Mouse (Mus musculus) midbrain, embryonic 13.5 days (tissue): ENCODE measurements around the gene Bcor. TPM values are rescaled to one million over a fixed set of nuclear protein-coding genes. Genes with fewer than 3 reads are reported as not detected.

Source experiments
- ATAC-seq: fragments of 200-750 bp; cut with Nextera tagmentation; 2 replicates; pipeline ENCODE4 v1.8.0; 2017; ENCODE audit warnings: mild to moderate bottlenecking, moderate TSS enrichment, moderate library complexity
- H3K27ac ChIP-seq: fragments of 300-500 bp; sonication (generic); 2 replicates; pipeline ENCODE4 v1.5.1; 2015; ENCODE audit warnings: inconsistent platforms, mild to moderate bottlenecking, moderate library complexity
- H3K27me3 ChIP-seq: fragments of 300-500 bp; sonication (generic); 2 replicates; pipeline ENCODE4 v1.6.1; 2015; ENCODE audit warnings: mild to moderate bottlenecking, inconsistent platforms
- H3K36me3 ChIP-seq: fragments of 300-500 bp; sonication (generic); 2 replicates; pipeline ENCODE4 v1.6.1; 2015; ENCODE audit warnings: mild to moderate bottlenecking, inconsistent platforms
- H3K4me1 ChIP-seq: fragments of 300-500 bp; sonication (generic); replicated peaks from 2 replicates; pipeline ENCODE4 v1.6.1; 2015; ENCODE audit warnings: inconsistent platforms
- H3K4me2 ChIP-seq: fragments of 300-500 bp; sonication (generic); replicated peaks from 2 replicates; pipeline ENCODE4 v1.6.1; 2015; ENCODE audit warnings: moderate library complexity, mild to moderate bottlenecking, inconsistent platforms
- H3K4me3 ChIP-seq: fragments of 300-500 bp; sonication (generic); replicated peaks from 2 replicates; pipeline ENCODE4 v1.5.1; 2015; ENCODE audit warnings: mild to moderate bottlenecking, inconsistent platforms
- H3K9ac ChIP-seq: fragments of 300-500 bp; sonication (generic); replicated peaks from 2 replicates; pipeline ENCODE4 v1.6.1; 2015; ENCODE audit warnings: mild to moderate bottlenecking, inconsistent platforms
- H3K9me3 ChIP-seq: fragments of 300-500 bp; sonication (generic); 2 replicates; pipeline ENCODE4 v1.6.1; 2016; ENCODE audit warnings: mild to moderate bottlenecking, inconsistent platforms
- WGBS: fragments of 180-500 bp; shearing (Covaris S2); methylation state at CpG from one replicate; pipeline ENCODE4 v1.1.7; 2015; 5-methylcytosine and 5-hydroxymethylcytosine counted together
- polyA plus RNA-seq: library from polyadenylated mRNA; unstranded; fragments of >200 nt; fragmentation: Nextera tagmentation; extraction: Ambion mirVana; gene quantifications from 2 replicates; pipeline ENCODE4 v1.2.1, GENCODE M21; 2015

Gene Bcor
- polyA plus RNA-seq, 1 experiment from 2014 or later = 25.4 TPM

GRCm38 (mm10) chrX:12065782-12066181 lies 94.4 kb downstream of the Bcor start:
- peaks cover 73% of the 10 kb centered on the region for H3K27me3 ChIP-seq
- H3K27ac ChIP-seq = no peak overlapping the region
- H3K4me2 ChIP-seq = 0 out of 2 replicates have a peak overlapping the region, but pooled peaks have one; percentile 37
- 33% methylated on average over 9 of the region's 9 CpGs for WGBS
- H3K4me3 ChIP-seq = no peak overlapping the region
- H3K9ac ChIP-seq = 0 out of 2 replicates have a peak overlapping the region, but pooled peaks have one; percentile 14
- H3K4me1 ChIP-seq = peaks cover 99% of the 10 kb centered on the region
- no peak for ATAC-seq
- H3K9me3 ChIP-seq = no peaks in the 10 kb centered on the region
- H3K36me3 ChIP-seq = no peaks in the 10 kb centered on the region

- H3K4me2 ChIP-seq = peak overlapping the region; percentile 34
- H3K27ac ChIP-seq = peak overlapping the region; percentile 75
- H3K4me1 ChIP-seq = peaks cover 83% of the 10 kb centered on the region
- no peaks in the 10 kb centered on the region for H3K9me3 ChIP-seq
- H3K36me3 ChIP-seq = peaks cover 8% of the 10 kb centered on the region
- ATAC-seq = peak; percentile 14
- no peak overlapping the region for H3K4me3 ChIP-seq
- H3K9ac ChIP-seq = no peak overlapping the region
- peaks cover 51% of the 10 kb centered on the region for H3K27me3 ChIP-seq
- 9% methylated on average over 6 of the region's 6 CpGs for WGBS
Observed at GRCm38 (mm10) chrX:12062932-12063260, 97.3 kb downstream of the Bcor start.

GRCm38 (mm10) chrX:12062121-12062931 lies 97.8 kb downstream of the Bcor start:
- H3K27ac ChIP-seq = peak overlapping the region; percentile 75
- H3K4me1 ChIP-seq = peaks cover 78% of the 10 kb centered on the region
- 0 out of 2 replicates have a peak overlapping the region, but pooled peaks have one; percentile 14 for H3K9ac ChIP-seq
- peak overlapping the region; percentile 34 for H3K4me2 ChIP-seq
- peaks cover 14% of the 10 kb centered on the region for H3K36me3 ChIP-seq
- ATAC-seq = peak; percentile 51
- peaks cover 47% of the 10 kb centered on the region for H3K27me3 ChIP-seq
- no peak overlapping the region for H3K4me3 ChIP-seq
- no peaks in the 10 kb centered on the region for H3K9me3 ChIP-seq
- 8% methylated on average over 24 of the region's 24 CpGs for WGBS

- no peaks in the 10 kb centered on the region for H3K9me3 ChIP-seq
- H3K4me1 ChIP-seq = peaks cover 63% of the 10 kb centered on the region
- WGBS = 64% methylated on average over 3 of the region's 3 CpGs
Observed at GRCm38 (mm10) chrX:12060848-12061247, 99.3 kb downstream of the Bcor start.

GRCm38 (mm10) chrX:12057210-12057609 lies 102.9 kb downstream of the Bcor start:
- Histone ChIP-seq H3K9me3 (no peaks in the 10 kb centered on the region), H3K4me3 (no peak overlapping the region), H3K27ac (no peak overlapping the region), H3K4me1 (peaks cover 30% of the 10 kb centered on the region), H3K36me3 (peaks cover 44% of the 10 kb centered on the region), H3K27me3 (peaks cover 10% of the 10 kb centered on the region; the same call in 1 of the 2 replicates), H3K4me2 (no peak overlapping the region), H3K9ac (no peak overlapping the region)
- WGBS = 91% methylated on average over 10 of the region's 11 CpGs
- ATAC-seq = no peak

More at GRCm38 (mm10) chrX:12060848-12061247, 99.3 kb downstream of the Bcor start:
- peaks cover 36% of the 10 kb centered on the region for H3K27me3 ChIP-seq
- H3K4me3 ChIP-seq = no peak overlapping the region
- no peak overlapping the region for H3K9ac ChIP-seq
- H3K4me2 ChIP-seq = no peak overlapping the region
- no peak overlapping the region for H3K27ac ChIP-seq
- no peak for ATAC-seq
- peaks cover 26% of the 10 kb centered on the region for H3K36me3 ChIP-seq

GRCm38 (mm10) chrX:12053315-12053914 lies 106.7 kb downstream of the Bcor start:
- 80% methylated on average over 9 of the region's 9 CpGs for WGBS
- no peak overlapping the region for H3K4me2 ChIP-seq
- no peak for ATAC-seq
- H3K27me3 ChIP-seq = no peaks in the 10 kb centered on the region; the same call in 1 of the 2 replicates
- peaks cover 55% of the 10 kb centered on the region for H3K36me3 ChIP-seq
- peaks cover 18% of the 10 kb centered on the region for H3K4me1 ChIP-seq
- no peak overlapping the region for H3K27ac ChIP-seq
- H3K9ac ChIP-seq = no peak overlapping the region
- H3K9me3 ChIP-seq = no peaks in the 10 kb centered on the region
- no peak overlapping the region for H3K4me3 ChIP-seq

- WGBS = 100% methylated on average over 1 of the region's 1 CpGs
- H3K4me1 ChIP-seq = peaks cover 26% of the 10 kb centered on the region
- H3K36me3 ChIP-seq = peaks cover 51% of the 10 kb centered on the region
- H3K9ac ChIP-seq = no peak overlapping the region
- H3K27me3 ChIP-seq = no peaks in the 10 kb centered on the region; the same call in 1 of the 2 replicates
- no peak overlapping the region for H3K27ac ChIP-seq
- no peak overlapping the region for H3K4me2 ChIP-seq
- no peak for ATAC-seq
- no peak overlapping the region for H3K4me3 ChIP-seq
- H3K9me3 ChIP-seq = no peaks in the 10 kb centered on the region
Observed at GRCm38 (mm10) chrX:12052651-12053050, 107.5 kb downstream of the Bcor start.

GRCm38 (mm10) chrX:12048721-12049120 lies 111.4 kb downstream of the Bcor start:
- no peak overlapping the region for H3K4me3 ChIP-seq
- WGBS = 57% methylated on average over 10 of the region's 11 CpGs
- ATAC-seq = no peak
- H3K4me1 ChIP-seq = peaks cover 37% of the 10 kb centered on the region
- H3K36me3 ChIP-seq = peaks cover 44% of the 10 kb centered on the region
- H3K9ac ChIP-seq = no peak overlapping the region
- H3K27me3 ChIP-seq = no peaks in the 10 kb centered on the region; the same call in 1 of the 2 replicates
- no peaks in the 10 kb centered on the region for H3K9me3 ChIP-seq
- no peak overlapping the region for H3K4me2 ChIP-seq
- no peak overlapping the region for H3K27ac ChIP-seq

GRCm38 (mm10) chrX:12048166-12048565 lies 112.0 kb downstream of the Bcor start:
- Histone ChIP-seq H3K27ac (peak overlapping the region; percentile 35; the same call in 1 of the 2 replicates), H3K9ac (no peak overlapping the region)

GRCm38 (mm10) chrX:12047223-12047911 lies 112.8 kb downstream of the Bcor start:
- no peak overlapping the region for H3K4me2 ChIP-seq
- 20% methylated on average over 16 of the region's 16 CpGs for WGBS
- 0 out of 2 replicates have a peak overlapping the region, but pooled peaks have one; percentile 35 for H3K27ac ChIP-seq
- H3K4me1 ChIP-seq = peaks cover 37% of the 10 kb centered on the region
- no peaks in the 10 kb centered on the region; the same call in 1 of the 2 replicates for H3K27me3 ChIP-seq
- H3K4me3 ChIP-seq = no peak overlapping the region
- H3K9ac ChIP-seq = no peak overlapping the region
- H3K9me3 ChIP-seq = no peaks in the 10 kb centered on the region
- ATAC-seq = peak; percentile 59
- H3K36me3 ChIP-seq = peaks cover 39% of the 10 kb centered on the region

More at GRCm38 (mm10) chrX:12048166-12048565, 112.0 kb downstream of the Bcor start:
- Histone ChIP-seq H3K4me2 (no peak overlapping the region), H3K9me3 (no peaks in the 10 kb centered on the region), H3K4me1 (peaks cover 39% of the 10 kb centered on the region), H3K4me3 (no peak overlapping the region), H3K36me3 (peaks cover 39% of the 10 kb centered on the region), H3K27me3 (no peaks in the 10 kb centered on the region; the same call in 1 of the 2 replicates)
- WGBS = 36% methylated on average over 9 of the region's 9 CpGs
- ATAC-seq = no peak

- Histone ChIP-seq H3K27ac (no peak overlapping the region), H3K4me3 (no peak overlapping the region), H3K9me3 (no peaks in the 10 kb centered on the region), H3K9ac (no peak overlapping the region), H3K4me2 (no peak overlapping the region), H3K36me3 (peaks cover 39% of the 10 kb centered on the region), H3K27me3 (no peaks in the 10 kb centered on the region; the same call in 1 of the 2 replicates), H3K4me1 (peaks cover 30% of the 10 kb centered on the region)
- no peak for ATAC-seq
- 37% methylated on average over 13 of the region's 13 CpGs for WGBS
Observed at GRCm38 (mm10) chrX:12046676-12047075, 113.5 kb downstream of the Bcor start.
